Mouse (Mus musculus): Measurements from ENCODE around the gene Pcbp4. TPM values are rescaled to one million over a fixed set of nuclear protein-coding genes. Genes with fewer than 3 reads are reported as not detected.

The Pcbp4 gene
- total RNA-seq, 2 experiments from 2014 or later, result 47.6 to 48.7 TPM

DNA sequence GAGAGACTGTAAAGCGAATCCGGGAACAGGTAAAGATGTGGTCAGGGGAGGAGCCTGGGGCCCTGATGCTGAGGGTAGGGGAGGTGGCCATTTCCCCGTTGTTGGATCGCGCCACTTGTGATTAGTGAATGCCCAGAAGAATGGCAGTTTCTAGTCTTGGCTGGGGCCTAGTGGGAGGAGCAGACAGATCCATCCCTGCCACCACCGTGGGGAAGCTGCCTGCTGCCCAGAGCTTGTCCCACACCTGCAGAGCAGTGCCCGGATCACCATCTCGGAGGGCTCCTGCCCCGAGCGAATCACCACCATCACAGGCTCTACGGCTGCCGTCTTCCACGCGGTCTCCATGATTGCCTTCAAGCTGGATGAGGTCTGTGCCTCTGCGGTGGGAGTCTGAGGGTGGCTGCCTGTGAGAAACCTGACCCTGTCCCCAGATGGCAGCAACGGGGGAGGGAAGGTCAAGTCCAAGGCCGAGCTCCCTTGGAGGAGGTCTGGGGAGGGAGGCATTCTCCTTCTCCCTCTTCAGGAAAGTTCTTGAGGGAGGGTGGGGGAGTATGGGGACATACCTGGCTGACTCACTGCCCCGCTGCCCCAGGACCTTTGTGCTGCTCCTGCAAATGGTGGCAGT, 7.4 kb downstream of the Pcbp4 start:
- intact Hi-C loops (cut with DNase I; ENCODE audit: low total_unique reads), result no loop called here
- no peak for DNase-seq

GRCm38 (mm10) chr9:106461026-106461415, 7.9 kb downstream of the Pcbp4 start:
- intact Hi-C loops (cut with DNase I; ENCODE audit: low total_unique reads), result no loop called here
- no peak for DNase-seq

- intact Hi-C loops (cut with DNase I; ENCODE audit: low total_unique reads), result no loop called here
Measured at GRCm38 (mm10) chr9:106461641-106462429, 8.7 kb downstream of the Pcbp4 start.

GRCm38 (mm10) chr9:106462430-106462800, 9.3 kb downstream of the Pcbp4 start:
- intact Hi-C loops (cut with DNase I; ENCODE audit: low total_unique reads), result no loop called here
- DNase-seq, result no peak

More at GRCm38 (mm10) chr9:106461641-106462429, 8.7 kb downstream of the Pcbp4 start:
- no peak for DNase-seq

DNA sequence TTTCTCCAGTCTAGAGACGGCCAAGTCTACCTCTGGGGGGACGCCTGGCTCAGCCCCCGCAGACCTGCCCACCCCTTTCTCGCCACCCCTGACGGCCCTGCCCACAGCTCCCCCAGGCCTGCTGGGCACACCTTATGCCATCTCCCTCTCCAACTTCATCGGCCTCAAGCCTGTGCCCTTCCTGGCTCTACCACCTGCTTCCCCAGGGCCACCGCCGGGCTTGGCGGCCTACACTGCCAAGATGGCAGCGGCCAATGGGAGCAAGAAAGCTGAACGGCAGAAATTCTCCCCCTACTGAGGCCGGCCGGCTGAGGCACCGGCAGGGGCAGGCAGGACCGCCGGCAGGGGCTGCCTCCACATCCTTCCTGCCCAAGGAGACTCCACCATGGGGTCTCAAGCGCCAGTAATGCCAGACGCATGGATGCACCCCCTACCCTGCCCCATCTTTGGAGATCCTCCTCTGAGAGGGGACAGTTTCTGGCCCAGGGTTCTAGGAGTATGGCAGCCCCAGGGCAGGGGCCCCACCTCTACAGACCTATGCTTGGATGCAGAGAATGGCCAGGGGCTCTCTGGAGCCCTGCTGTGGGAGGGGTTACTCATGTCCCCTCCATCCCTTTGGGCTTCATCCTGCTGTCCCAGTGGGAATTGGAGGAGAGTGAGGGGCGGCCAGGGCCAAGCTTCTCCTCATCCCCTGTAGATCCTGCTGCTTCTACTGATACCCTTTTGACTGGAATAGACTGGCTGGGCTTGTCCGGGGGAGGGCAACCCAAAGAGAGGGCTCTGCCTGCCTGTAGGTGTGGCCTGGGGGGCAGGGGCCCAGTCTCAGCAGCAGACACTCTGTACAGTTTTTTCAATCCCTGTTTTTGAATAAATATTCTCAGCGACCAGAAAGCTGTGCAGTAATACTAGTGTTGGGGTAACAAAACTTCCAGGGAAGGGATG, 10.3 kb downstream of the Pcbp4 start:
- intact Hi-C loops (cut with DNase I; ENCODE audit: low total_unique reads), result no loop called here
- no peak for DNase-seq

- intact Hi-C loops (cut with DNase I; ENCODE audit: low total_unique reads), result no loop called here
- DNase-seq, result peak; percentile 71
Measured at GRCm38 (mm10) chr9:106464751-106465541, 11.9 kb downstream of the Pcbp4 start.

DNA sequence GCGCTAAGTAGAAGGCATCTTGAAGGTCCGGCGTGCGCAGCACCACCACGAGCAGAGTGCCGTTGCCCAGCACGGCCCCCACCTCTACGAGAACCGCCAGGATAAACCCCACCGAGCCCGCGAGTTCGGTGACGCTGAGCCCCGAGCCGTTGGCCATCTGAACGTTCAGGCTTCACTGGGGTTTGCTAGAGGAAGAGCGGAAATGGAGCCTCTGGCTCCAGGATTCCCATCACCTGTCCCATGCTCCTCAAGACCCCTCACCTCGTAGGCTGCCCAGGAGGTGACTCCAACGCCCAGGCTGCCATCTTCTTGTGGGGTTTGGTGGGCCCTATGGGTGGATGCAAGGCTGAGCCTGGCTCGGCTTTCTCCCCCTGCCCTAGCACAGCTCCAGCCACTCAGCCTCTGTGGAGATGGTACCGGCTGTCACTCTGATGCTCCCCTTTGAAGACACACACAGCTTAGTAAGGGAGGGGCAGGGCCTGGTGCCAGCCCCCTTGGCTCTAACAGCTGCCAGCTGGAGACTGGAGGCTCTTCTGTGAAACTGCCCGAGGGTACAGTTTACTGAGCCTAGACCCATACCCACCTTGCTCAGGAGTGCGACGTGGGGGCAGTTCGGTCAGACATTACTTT, 12.6 kb downstream of the Pcbp4 start, which contains the start of gene Gpr62:
TSS of gene Gpr62 (minus strand) at position 368 of the 630 bp plus-strand sequence.
- DNase-seq, result peak; percentile 74
- intact Hi-C loops (cut with DNase I; ENCODE audit: low total_unique reads), result no loop called here

GRCm38 (mm10) chr9:106466721-106467120, 13.6 kb downstream of the Pcbp4 start:
- intact Hi-C loops (cut with DNase I; ENCODE audit: low total_unique reads), result no loop called here

GRCm38 (mm10) chr9:106467746-106468145, 14.7 kb downstream of the Pcbp4 start:
- intact Hi-C loops (cut with DNase I; ENCODE audit: low total_unique reads), result no loop called here
- no peak for DNase-seq

More at GRCm38 (mm10) chr9:106466721-106467120, 13.6 kb downstream of the Pcbp4 start:
- DNase-seq, result no peak

DNA sequence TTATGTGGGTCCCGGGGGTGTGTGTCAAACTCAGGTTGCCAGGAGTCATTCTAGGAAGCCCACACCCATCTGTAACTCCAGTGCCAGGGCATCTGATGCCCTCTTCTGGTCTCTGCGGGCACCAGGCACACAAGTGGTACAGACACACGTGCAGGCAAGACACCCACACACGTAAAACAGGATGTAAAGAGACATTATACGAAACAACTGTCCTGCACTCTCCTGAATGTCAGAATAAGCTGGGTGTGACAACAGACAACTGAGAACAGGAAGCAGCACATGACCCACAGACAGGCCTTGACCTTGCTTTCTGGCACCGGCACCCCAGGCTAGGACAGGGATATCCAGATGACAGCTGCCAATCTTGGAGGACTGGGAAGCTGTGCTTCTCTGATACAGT, 16.2 kb downstream of the Pcbp4 start:
- DNase-seq, result no peak
- intact Hi-C loops (cut with DNase I; ENCODE audit: low total_unique reads), result no loop called here

DNA sequence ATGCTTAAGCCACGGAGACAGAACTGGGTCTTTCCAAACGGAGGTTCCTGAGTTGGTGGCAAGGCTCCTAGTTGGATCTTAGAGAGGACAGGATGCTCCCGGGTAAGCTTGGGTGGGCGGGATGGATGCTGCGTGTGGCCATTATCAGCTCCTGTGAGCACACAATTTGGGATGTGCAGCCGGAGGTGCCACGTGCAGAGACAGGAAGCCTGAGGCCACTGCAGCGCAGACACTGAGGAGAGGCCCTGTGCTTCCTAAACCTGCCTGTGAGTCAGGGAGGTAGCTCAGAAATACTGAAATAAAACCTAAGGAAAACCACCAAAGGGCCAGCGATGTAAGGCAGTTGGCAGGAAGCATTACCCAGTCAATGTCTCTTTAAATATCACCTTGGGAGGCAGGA, 16.7 kb downstream of the Pcbp4 start:
- DNase-seq, result peak; percentile 2
- intact Hi-C loops (cut with DNase I; ENCODE audit: low total_unique reads), result loop anchor here (5.0 kb wide), 1 partner anchor 32 kb away; the partner anchor contains the start of gene Acy1

DNA sequence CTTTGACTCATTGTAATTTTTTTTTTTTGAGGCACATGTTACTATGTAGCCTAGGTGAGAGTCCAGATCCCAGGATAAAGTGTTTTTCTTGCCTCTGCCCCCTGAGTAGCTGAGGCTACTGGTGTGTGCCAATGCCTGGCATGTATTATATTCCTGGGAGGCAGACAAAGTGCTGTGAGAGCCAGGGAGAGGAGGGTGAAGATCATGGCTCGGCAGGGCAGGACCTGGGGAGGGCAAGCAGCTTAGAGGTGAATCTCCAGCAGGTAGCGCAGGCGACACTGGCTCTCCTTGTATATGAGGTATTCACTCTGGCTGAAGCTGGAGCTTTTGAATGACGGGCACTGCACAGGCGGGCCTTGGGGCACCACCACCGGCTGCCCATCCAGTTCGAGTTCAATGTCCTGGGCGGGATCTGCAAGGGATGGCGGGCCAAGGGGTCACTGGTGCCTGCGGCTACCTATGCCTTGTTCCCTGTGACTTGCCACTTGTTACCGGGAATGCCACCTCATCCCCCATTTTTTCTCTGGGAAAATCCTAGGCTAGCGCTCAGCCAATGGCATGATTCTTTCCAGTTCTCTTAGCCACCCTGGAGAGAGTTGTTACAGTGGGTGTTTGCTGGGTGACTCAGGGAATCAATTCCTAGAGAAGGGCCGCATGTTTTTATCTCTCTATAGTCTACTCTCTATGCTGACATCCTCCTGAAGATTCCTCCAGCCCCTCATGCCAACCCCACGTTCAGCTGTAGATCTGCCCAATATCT, 18.1 kb downstream of the Pcbp4 start:
- peak; percentile 6 for DNase-seq
- intact Hi-C loops (cut with DNase I; ENCODE audit: low total_unique reads), result loop anchor here (5.0 kb wide), 1 partner anchor 34 kb away; the partner anchor contains the start of gene Acy1

- DNase-seq, result peak; percentile 77
- intact Hi-C loops (cut with DNase I; ENCODE audit: low total_unique reads), result loop anchor here (5.0 kb wide), 1 partner anchor 35 kb away; the partner anchor contains the start of gene Acy1
Measured at GRCm38 (mm10) chr9:106471892-106472291, 18.8 kb downstream of the Pcbp4 start.

GRCm38 (mm10) chr9:106472321-106472720, 19.2 kb downstream of the Pcbp4 start:
- intact Hi-C loops (cut with DNase I; ENCODE audit: low total_unique reads), result loop anchor here (5.0 kb wide), 1 partner anchor 35 kb away; the partner anchor contains the start of gene Acy1

DNA sequence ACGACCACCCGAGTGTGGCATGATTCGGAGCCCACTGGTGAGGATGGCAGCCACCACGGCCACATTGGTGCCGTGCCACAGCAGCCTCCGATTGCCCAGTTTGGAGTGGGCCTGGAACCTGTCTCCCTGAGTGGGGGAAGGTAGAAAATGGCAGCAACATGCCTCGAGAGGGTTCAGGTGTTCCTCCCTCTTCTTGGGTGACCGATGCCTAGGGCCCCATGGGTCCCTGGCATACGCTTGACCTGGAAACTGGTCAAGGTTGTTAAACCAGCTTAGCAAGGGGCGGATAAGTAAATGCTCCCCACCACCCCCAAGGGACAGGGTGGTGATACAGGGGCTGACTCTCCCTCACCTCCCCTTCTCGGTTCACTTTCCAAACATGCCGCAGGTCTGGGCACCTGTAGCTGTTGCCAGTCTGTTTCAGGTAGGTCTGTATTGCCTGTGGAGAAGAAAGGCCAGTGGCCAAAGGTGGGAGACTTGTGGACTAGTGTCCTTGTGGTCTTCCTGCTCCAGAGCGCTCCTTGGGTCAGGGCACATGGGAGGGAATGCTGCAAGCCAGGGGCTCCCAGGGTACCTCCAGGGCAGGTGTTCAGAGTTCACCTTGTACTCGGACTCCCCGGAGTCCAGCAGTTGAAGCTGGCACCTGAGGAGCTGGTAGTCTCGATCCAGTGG, 20.1 kb downstream of the Pcbp4 start:
- intact Hi-C loops (cut with DNase I; ENCODE audit: low total_unique reads), result loop anchor here (5.0 kb wide), 1 partner anchor 36 kb away; the partner anchor contains the start of gene Acy1
- DNase-seq, result peak; percentile 7

More at GRCm38 (mm10) chr9:106472321-106472720, 19.2 kb downstream of the Pcbp4 start:
- DNase-seq, result peak; percentile 19

DNA sequence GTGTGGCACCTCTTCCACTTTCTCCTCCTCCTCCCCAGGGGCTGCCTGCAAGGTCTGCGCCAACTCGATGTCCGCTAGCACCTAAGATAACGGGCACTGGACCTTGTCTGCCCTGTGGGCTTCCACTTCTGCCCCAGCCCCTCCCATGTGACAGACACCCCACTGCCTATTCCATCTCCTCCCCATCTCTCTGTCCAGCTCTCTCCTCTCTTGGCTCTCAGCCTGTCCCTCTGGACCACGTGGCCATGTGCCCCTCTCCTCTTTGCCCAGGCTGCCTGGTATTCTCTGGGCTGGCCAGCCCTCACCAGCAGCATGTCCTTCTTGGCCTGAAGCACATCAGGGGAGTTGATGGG, 20.6 kb downstream of the Pcbp4 start:
- intact Hi-C loops (cut with DNase I; ENCODE audit: low total_unique reads), result loop anchor here (5.0 kb wide), 1 partner anchor 36 kb away; the partner anchor contains the start of gene Acy1
- peak; percentile 24 for DNase-seq

GRCm38 (mm10) chr9:106474456-106474855, 21.4 kb downstream of the Pcbp4 start:
- peak; percentile 80 for DNase-seq
- intact Hi-C loops (cut with DNase I; ENCODE audit: low total_unique reads), result loop anchor here (5.0 kb wide), 1 partner anchor 37 kb away; the partner anchor contains the start of gene Acy1
